Mouse (Mus musculus) limb, embryonic 14.5 days (tissue): ENCODE measurements around the gene Gfy. TPM values are rescaled to one million over a fixed set of nuclear protein-coding genes. Genes with fewer than 3 reads are reported as not detected.
A peak's percentile ranks its signal among the peaks of the same experiment; 100 is the strongest.

Source experiments
- ATAC-seq: fragments of 200-750 bp; cut with Nextera tagmentation; 2 replicates; pipeline ENCODE4 v1.8.0; 2017; ENCODE audit warnings: low read depth, moderate number of reproducible peaks, moderate TSS enrichment; ENCODE audit not compliant: low FRiP score
- DNase-seq: peaks from one replicate; pipeline ENCODE4 v3.0.0-alpha.2; 2015; ENCODE audit warnings: low spot score
- H3K27ac ChIP-seq: fragments of 300-500 bp; sonication (generic); replicated peaks from 2 replicates; pipeline ENCODE4 v1.5.1; 2014; ENCODE audit warnings: low read depth, mild to moderate bottlenecking, low read length, moderate library complexity, mixed read lengths
- H3K27me3 ChIP-seq: fragments of 300-500 bp; sonication (generic); 2 replicates; pipeline ENCODE4 v1.6.1; 2014; ENCODE audit warnings: low read length, mixed read lengths; ENCODE audit not compliant: control insufficient read depth, insufficient read depth
- H3K36me3 ChIP-seq: fragments of 300-500 bp; sonication (generic); 2 replicates; pipeline ENCODE4 v1.6.1; 2014; ENCODE audit warnings: mild to moderate bottlenecking, low read length, moderate library complexity, mixed read lengths; ENCODE audit not compliant: control insufficient read depth, insufficient read depth
- H3K4me1 ChIP-seq: fragments of 300-500 bp; sonication (generic); 2 replicates; pipeline ENCODE4 v1.6.1; 2014; ENCODE audit warnings: antibody characterized with exemption, low read length, mixed read lengths; ENCODE audit not compliant: control insufficient read depth, insufficient read depth
- H3K4me2 ChIP-seq: fragments of 300-500 bp; sonication (generic); replicated peaks from 2 replicates; pipeline ENCODE4 v1.6.1; 2014; ENCODE audit warnings: low read depth, mild to moderate bottlenecking, low read length, moderate library complexity; ENCODE audit not compliant: severe bottlenecking
- H3K4me3 ChIP-seq: fragments of 300-500 bp; sonication (generic); replicated peaks from 2 replicates; pipeline ENCODE4 v1.5.1; 2014; ENCODE audit warnings: low read length
- H3K9ac ChIP-seq: fragments of 300-500 bp; sonication (generic); 2 replicates; pipeline ENCODE4 v1.6.1; 2014; ENCODE audit warnings: mild to moderate bottlenecking, low read depth, low read length, moderate library complexity; ENCODE audit not compliant: severe bottlenecking
- H3K9me3 ChIP-seq: fragments of 300-500 bp; sonication (generic); 2 replicates; pipeline ENCODE4 v1.6.1; 2016; ENCODE audit warnings: low read length; ENCODE audit not compliant: control insufficient read depth
- POLR2A ChIP-seq: fragments of 200-500 bp; IDR thresholded peaks from 2 replicates; pipeline ENCODE4 v1.8.0; 2012; ENCODE audit warnings: inconsistent platforms, mild to moderate bottlenecking, moderate library complexity, borderline replicate concordance; ENCODE audit not compliant: insufficient read depth, insufficient read length; ENCODE audit errors: extremely low read depth
- WGBS: fragments of 180-500 bp; shearing (Covaris S2); extraction: QIAGEN DNeasy Blood & Tissue Kit; methylation state at CpG from one replicate; pipeline ENCODE4 v1.1.7; 2014; 5-methylcytosine and 5-hydroxymethylcytosine counted together
- polyA plus RNA-seq, 2 experiments: library from polyadenylated mRNA; depleted of rRNA in 1 of 2; stranded (reverse) in 1 of 2; unstranded in 1 of 2; fragments of >200 nt; fragmentation: Nextera tagmentation in 1 of 2; extraction: Ambion mirVana in 1 of 2; gene quantifications; 2 replicates each; pipeline versions ENCODE4 v1.2.1 to v1.2.3; 2012 to 2014

Gfy gene
- polyA plus RNA-seq, 2 experiments, result 0.09 TPM; not detected in 1

- Histone ChIP-seq H3K27me3 (no peaks in the 10 kb centered on the region), H3K9ac (peak overlapping the region; percentile 25; the same call in 1 of the 2 replicates), H3K4me2 (no peak overlapping the region), H3K27ac (no peak overlapping the region), H3K4me3 (no peak overlapping the region), H3K36me3 (no peaks in the 10 kb centered on the region), H3K4me1 (peaks cover 4% of the 10 kb centered on the region), H3K9me3 (no peaks in the 10 kb centered on the region)
- ATAC-seq, result no peak
- WGBS, result 63% methylated on average over 5 of the region's 5 CpGs
- no peak for TF ChIP-seq POLR2A
- DNase-seq, result no peak
Observed at GRCm38 (mm10) chr7:45193406-45193805, 14.0 kb upstream of the Gfy start.

- Histone ChIP-seq H3K36me3 (no peaks in the 10 kb centered on the region), H3K4me2 (no peak overlapping the region), H3K27me3 (no peaks in the 10 kb centered on the region), H3K9me3 (no peaks in the 10 kb centered on the region), H3K27ac (no peak overlapping the region), H3K9ac (0 out of 2 replicates have a peak overlapping the region, but pooled peaks have one; percentile 25), H3K4me1 (peaks cover 4% of the 10 kb centered on the region), H3K4me3 (no peak overlapping the region)
- DNase-seq (no peak), ATAC-seq (no peak)
- WGBS, result 74% methylated on average over 7 of the region's 7 CpGs
- no peak for TF ChIP-seq POLR2A
Observed at GRCm38 (mm10) chr7:45192585-45193310, 13.4 kb upstream of the Gfy start.

- Histone ChIP-seq H3K4me1 (peaks cover 4% of the 10 kb centered on the region), H3K9me3 (no peaks in the 10 kb centered on the region), H3K9ac (no peak overlapping the region), H3K27ac (0 out of 2 replicates have a peak overlapping the region, but pooled peaks have one; percentile 3), H3K27me3 (no peaks in the 10 kb centered on the region), H3K36me3 (no peaks in the 10 kb centered on the region), H3K4me2 (no peak overlapping the region), H3K4me3 (no peak overlapping the region)
- WGBS, result 9% methylated on average over 8 of the region's 8 CpGs
- ATAC-seq, result peak; percentile 89
- DNase-seq, result peak; percentile 74
- no peak for TF ChIP-seq POLR2A
Observed at GRCm38 (mm10) chr7:45191803-45192363, 12.5 kb upstream of the Gfy start.

GRCm38 (mm10) chr7:45191161-45191560 is 11.8 kb upstream of the Gfy start:
- Histone ChIP-seq H3K27ac (no peak overlapping the region), H3K36me3 (no peaks in the 10 kb centered on the region), H3K4me3 (no peak overlapping the region), H3K4me1 (peaks cover 4% of the 10 kb centered on the region), H3K4me2 (no peak overlapping the region), H3K9ac (no peak overlapping the region), H3K27me3 (no peaks in the 10 kb centered on the region), H3K9me3 (no peaks in the 10 kb centered on the region)
- ATAC-seq, result no peak
- no peak for TF ChIP-seq POLR2A
- no peak for DNase-seq
- WGBS, result 64% methylated on average over 2 of the region's 2 CpGs

- WGBS, result 91% methylated on average over 6 of the region's 6 CpGs
- no peaks in the 10 kb centered on the region for H3K36me3 ChIP-seq
- no peak overlapping the region for H3K27ac ChIP-seq
- no peaks in the 10 kb centered on the region for H3K27me3 ChIP-seq
- no peak overlapping the region for H3K4me2 ChIP-seq
- peaks cover 4% of the 10 kb centered on the region for H3K4me1 ChIP-seq
- no peak overlapping the region for H3K4me3 ChIP-seq
- no peak for ATAC-seq
- no peak for DNase-seq
- no peak for TF ChIP-seq POLR2A
- no peak overlapping the region for H3K9ac ChIP-seq
- no peaks in the 10 kb centered on the region for H3K9me3 ChIP-seq
Observed at GRCm38 (mm10) chr7:45190186-45190585, 10.8 kb upstream of the Gfy start.
